Mouse (Mus musculus): ENCODE data around the gene Trim12a.
"Not testable (repeated sequence)": the region's sequence is repeated elsewhere in the genome, so short reads cannot be mapped to it uniquely, and the experiment has no call there.

Gene Trim12a

GRCm38 (mm10) chr7:104315369-104316080 is at the start of gene Trim12a:
Gene Trim12a (minus strand): TSS chr7:104315466.
- not testable (repeated sequence) for DNase-seq (ENCODE audit: low spot score)

GRCm38 (mm10) chr7:104353600-104353967 is 38.3 kb upstream of the Trim12a start:
- no peak for DNase-seq (ENCODE audit: low spot score)

- DNase-seq (ENCODE audit: low spot score), result peak; percentile 70
These were observed 37.7 kb upstream of the Trim12a start, which contains the start of gene Trim12c for GRCm38 (mm10) chr7:104352717-104353599. Gene Trim12c (minus strand): TSS chr7:104353362.

- not testable (repeated sequence) for DNase-seq (ENCODE audit: low spot score)
These were observed 32.8 kb upstream of the Trim12a start for GRCm38 (mm10) chr7:104348043-104348442.

GRCm38 (mm10) chr7:104340744-104341143 is 25.5 kb upstream of the Trim12a start:
- DNase-seq (ENCODE audit: low spot score), result not testable (repeated sequence)

GRCm38 (mm10) chr7:104335547-104335946 is 20.3 kb upstream of the Trim12a start:
- DNase-seq (ENCODE audit: low spot score), result not testable (repeated sequence)

- DNase-seq (ENCODE audit: low spot score), result not testable (repeated sequence)
These were observed 13.9 kb upstream of the Trim12a start, which contains the start of gene Trim34b for GRCm38 (mm10) chr7:104329171-104329570. Gene Trim34b (plus strand): TSS chr7:104329471.

GRCm38 (mm10) chr7:104322028-104322427 is 6.8 kb upstream of the Trim12a start:
- DNase-seq (ENCODE audit: low spot score), result no peak

GRCm38 (mm10) chr7:104314796-104315353 is 391 bp downstream of the Trim12a start:
- no peak for DNase-seq (ENCODE audit: low spot score)

GRCm38 (mm10) chr7:104291638-104292400 is 23.4 kb downstream of the Trim12a start:
- DNase-seq (ENCODE audit: low spot score), result no peak

GRCm38 (mm10) chr7:104290641-104291040 is 24.6 kb downstream of the Trim12a start:
- DNase-seq (ENCODE audit: low spot score), result no peak

GRCm38 (mm10) chr7:104287576-104288443 is 27.5 kb downstream of the Trim12a start, which contains the start of gene Trim5:
Gene Trim5 (minus strand): TSS chr7:104288094.
- DNase-seq (ENCODE audit: low spot score), result peak; percentile 37

- DNase-seq (ENCODE audit: low spot score), result not testable (repeated sequence)
These were observed 35.9 kb downstream of the Trim12a start for GRCm38 (mm10) chr7:104279361-104279760.

- DNase-seq (ENCODE audit: low spot score), result not testable (repeated sequence)
These were observed 49.9 kb downstream of the Trim12a start for GRCm38 (mm10) chr7:104265335-104265734.

- DNase-seq (ENCODE audit: low spot score), result not testable (repeated sequence)
These were observed 54.9 kb downstream of the Trim12a start for GRCm38 (mm10) chr7:104260380-104260779.
